Mouse (Mus musculus): ENCODE results near the gene Tmem11. TPM values are rescaled to one million over a fixed set of nuclear protein-coding genes. Genes with fewer than 3 reads are reported as not detected.

The Tmem11 gene
- polyA plus RNA-seq, 1 experiment from 2014 or later = 61.7 TPM

GRCm38 (mm10) chr11:60863196-60863595 is 15.9 kb downstream of the Tmem11 start:
- no peak for ATAC-seq (ENCODE audit: insufficient number of reproducible peaks, low FRiP score, low TSS enrichment, low read depth)
- WGBS = 85% methylated on average over 4 of the region's 4 CpGs

GRCm38 (mm10) chr11:60861993-60862392 is 17.1 kb downstream of the Tmem11 start:
- no peak for ATAC-seq (ENCODE audit: insufficient number of reproducible peaks, low FRiP score, low TSS enrichment, low read depth)
- H3K27ac ChIP-seq (replicated peaks) = no peak overlapping the region
- no peaks in the 10 kb centered on the region for H3K9me3 ChIP-seq (replicated peaks)
- no peak overlapping the region for H3K9ac ChIP-seq
- no peaks in the 10 kb centered on the region for H3K27me3 ChIP-seq
- peaks cover 60% of the 10 kb centered on the region for H3K36me3 ChIP-seq
- 0 out of 2 replicates have a peak, but pooled peaks cover 8% of the 10 kb centered on the region for H3K4me1 ChIP-seq
- H3K4me3 ChIP-seq (replicated peaks) = no peak overlapping the region
- no peak overlapping the region for H3K4me2 ChIP-seq (replicated peaks)
- 91% methylated on average over 3 of the region's 3 CpGs for WGBS

More at GRCm38 (mm10) chr11:60863196-60863595, 15.9 kb downstream of the Tmem11 start:
- Histone ChIP-seq H3K4me1 (0 out of 2 replicates have a peak, but pooled peaks cover 8% of the 10 kb centered on the region), H3K9me3 (replicated peaks) (no peaks in the 10 kb centered on the region), H3K4me2 (replicated peaks) (no peak overlapping the region), H3K9ac (no peak overlapping the region), H3K4me3 (replicated peaks) (no peak overlapping the region), H3K27me3 (no peaks in the 10 kb centered on the region), H3K36me3 (peaks cover 50% of the 10 kb centered on the region), H3K27ac (replicated peaks) (no peak overlapping the region)

GRCm38 (mm10) chr11:60856587-60856986 is 22.5 kb downstream of the Tmem11 start:
- Histone ChIP-seq H3K27me3 (no peaks in the 10 kb centered on the region), H3K4me2 (replicated peaks) (no peak overlapping the region), H3K4me1 (no peaks in the 10 kb centered on the region), H3K9me3 (replicated peaks) (no peaks in the 10 kb centered on the region), H3K4me3 (replicated peaks) (no peak overlapping the region), H3K9ac (no peak overlapping the region), H3K36me3 (peaks cover 68% of the 10 kb centered on the region), H3K27ac (replicated peaks) (no peak overlapping the region)
- no peak for ATAC-seq (ENCODE audit: insufficient number of reproducible peaks, low FRiP score, low TSS enrichment, low read depth)
- WGBS = 60% methylated on average over 3 of the region's 3 CpGs

GRCm38 (mm10) chr11:60845415-60845814 is 33.7 kb downstream of the Tmem11 start:
- Histone ChIP-seq H3K9me3 (replicated peaks) (no peaks in the 10 kb centered on the region), H3K4me3 (replicated peaks) (no peak overlapping the region), H3K4me2 (replicated peaks) (no peak overlapping the region), H3K27ac (replicated peaks) (no peak overlapping the region), H3K9ac (no peak overlapping the region), H3K36me3 (peaks cover 34% of the 10 kb centered on the region), H3K27me3 (no peaks in the 10 kb centered on the region), H3K4me1 (no peaks in the 10 kb centered on the region)
- 86% methylated on average over 5 of the region's 5 CpGs for WGBS
- ATAC-seq (ENCODE audit: insufficient number of reproducible peaks, low FRiP score, low TSS enrichment, low read depth) = no peak

GRCm38 (mm10) chr11:60843412-60843811 is 35.7 kb downstream of the Tmem11 start:
- H3K27ac ChIP-seq (replicated peaks) = no peak overlapping the region
- ATAC-seq (ENCODE audit: insufficient number of reproducible peaks, low FRiP score, low TSS enrichment, low read depth) = no peak
- no peaks in the 10 kb centered on the region for H3K27me3 ChIP-seq
- WGBS = 82% methylated on average over 5 of the region's 5 CpGs
- H3K4me2 ChIP-seq (replicated peaks) = no peak overlapping the region
- peaks cover 23% of the 10 kb centered on the region for H3K36me3 ChIP-seq
- no peaks in the 10 kb centered on the region for H3K4me1 ChIP-seq
- H3K9ac ChIP-seq = no peak overlapping the region
- H3K9me3 ChIP-seq (replicated peaks) = no peaks in the 10 kb centered on the region
- no peak overlapping the region for H3K4me3 ChIP-seq (replicated peaks)

- no peaks in the 10 kb centered on the region for H3K9me3 ChIP-seq (replicated peaks)
- 67% methylated on average over 12 of the region's 12 CpGs for WGBS
- H3K27ac ChIP-seq (replicated peaks) = no peak overlapping the region
- H3K4me2 ChIP-seq (replicated peaks) = no peak overlapping the region
- no peak overlapping the region for H3K9ac ChIP-seq
- H3K4me3 ChIP-seq (replicated peaks) = no peak overlapping the region
- no peaks in the 10 kb centered on the region for H3K4me1 ChIP-seq
- peaks cover 15% of the 10 kb centered on the region for H3K36me3 ChIP-seq
- H3K27me3 ChIP-seq = no peaks in the 10 kb centered on the region
- no peak for ATAC-seq (ENCODE audit: insufficient number of reproducible peaks, low FRiP score, low TSS enrichment, low read depth)
Measured at GRCm38 (mm10) chr11:60841467-60842200, 37.4 kb downstream of the Tmem11 start.

- WGBS = 90% methylated on average over 10 of the region's 10 CpGs
- H3K4me3 ChIP-seq (replicated peaks) = no peak overlapping the region
- no peak overlapping the region for H3K9ac ChIP-seq
- no peaks in the 10 kb centered on the region for H3K27me3 ChIP-seq
- no peak overlapping the region for H3K27ac ChIP-seq (replicated peaks)
- no peaks in the 10 kb centered on the region for H3K9me3 ChIP-seq (replicated peaks)
- no peaks in the 10 kb centered on the region for H3K4me1 ChIP-seq
- H3K4me2 ChIP-seq (replicated peaks) = no peak overlapping the region
- peaks cover 4% of the 10 kb centered on the region; the same call in 1 of the 2 replicates for H3K36me3 ChIP-seq
- ATAC-seq (ENCODE audit: insufficient number of reproducible peaks, low FRiP score, low TSS enrichment, low read depth) = no peak
Measured at GRCm38 (mm10) chr11:60837644-60838406, 41.2 kb downstream of the Tmem11 start.

- no peak overlapping the region for H3K4me2 ChIP-seq (replicated peaks)
- H3K9me3 ChIP-seq (replicated peaks) = no peaks in the 10 kb centered on the region
- H3K4me3 ChIP-seq (replicated peaks) = no peak overlapping the region
Measured at GRCm38 (mm10) chr11:60836897-60837296, 42.2 kb downstream of the Tmem11 start.

GRCm38 (mm10) chr11:60830433-60831052 is 48.5 kb downstream of the Tmem11 start, which contains the start of gene Dhrs7b:
TSS of gene Dhrs7b (plus strand) at chr11:60830631.
- H3K27me3 ChIP-seq = no peaks in the 10 kb centered on the region
- under 1% methylated on average over 34 of the region's 34 CpGs for WGBS
- peak; percentile 96 for ATAC-seq (ENCODE audit: insufficient number of reproducible peaks, low FRiP score, low TSS enrichment, low read depth)

More at GRCm38 (mm10) chr11:60836897-60837296, 42.2 kb downstream of the Tmem11 start:
- Histone ChIP-seq H3K36me3 (peaks cover 4% of the 10 kb centered on the region; the same call in 1 of the 2 replicates), H3K9ac (no peak overlapping the region), H3K4me1 (no peaks in the 10 kb centered on the region), H3K27ac (replicated peaks) (no peak overlapping the region), H3K27me3 (no peaks in the 10 kb centered on the region)
- no peak for ATAC-seq (ENCODE audit: insufficient number of reproducible peaks, low FRiP score, low TSS enrichment, low read depth)
- 96% methylated on average over 6 of the region's 6 CpGs for WGBS

GRCm38 (mm10) chr11:60828903-60829302 is 50.2 kb downstream of the Tmem11 start:
- 24% methylated on average over 2 of the region's 2 CpGs for WGBS
- no peak for ATAC-seq (ENCODE audit: insufficient number of reproducible peaks, low FRiP score, low TSS enrichment, low read depth)
- Histone ChIP-seq H3K4me3 (replicated peaks) (no peak overlapping the region), H3K27ac (replicated peaks) (no peak overlapping the region), H3K9me3 (replicated peaks) (no peaks in the 10 kb centered on the region), H3K27me3 (no peaks in the 10 kb centered on the region), H3K4me2 (replicated peaks) (no peak overlapping the region), H3K9ac (no peak overlapping the region), H3K36me3 (no peaks in the 10 kb centered on the region), H3K4me1 (peaks cover 5% of the 10 kb centered on the region)

More at GRCm38 (mm10) chr11:60830433-60831052, 48.5 kb downstream of the Tmem11 start, which contains the start of gene Dhrs7b:
- Histone ChIP-seq H3K4me1 (peaks cover 5% of the 10 kb centered on the region), H3K36me3 (no peaks in the 10 kb centered on the region), H3K9ac (peak within 1 kb of the TSS; percentile 50), H3K27ac (replicated peaks) (peak within 1 kb of the TSS; percentile 88), H3K4me2 (replicated peaks) (peak within 1 kb of the TSS; percentile 61), H3K4me3 (replicated peaks) (peak within 1 kb of the TSS; percentile 77), H3K9me3 (replicated peaks) (no peaks in the 10 kb centered on the region)

Measured in embryonic facial prominence, embryonic 15.5 days (tissue).